Mouse (Mus musculus) cortical plate, adult 2 months (tissue): ENCODE measurements at regions not wholly inside any gene's neighbourhood (a gene's known extent, or its start where the extent isn't known, plus 50 kb on each side); places are given as distances from the start of the nearest gene placed in this dataset.

Source experiments
- CTCF ChIP-seq: fragments of 200-500 bp; IDR thresholded peaks from 2 replicates; pipeline ENCODE4 v1.5.1; 2011; ENCODE audit warnings: mild to moderate bottlenecking, control low read depth, low read length; ENCODE audit not compliant: insufficient read depth; ENCODE audit errors: extremely low read depth
- POLR2A ChIP-seq: fragments of 200-500 bp; IDR thresholded peaks from 2 replicates; pipeline ENCODE4 v1.6.1; 2011; ENCODE audit warnings: mild to moderate bottlenecking, low read length, control low read depth; ENCODE audit not compliant: insufficient read depth; ENCODE audit errors: extremely low read depth

DNA sequence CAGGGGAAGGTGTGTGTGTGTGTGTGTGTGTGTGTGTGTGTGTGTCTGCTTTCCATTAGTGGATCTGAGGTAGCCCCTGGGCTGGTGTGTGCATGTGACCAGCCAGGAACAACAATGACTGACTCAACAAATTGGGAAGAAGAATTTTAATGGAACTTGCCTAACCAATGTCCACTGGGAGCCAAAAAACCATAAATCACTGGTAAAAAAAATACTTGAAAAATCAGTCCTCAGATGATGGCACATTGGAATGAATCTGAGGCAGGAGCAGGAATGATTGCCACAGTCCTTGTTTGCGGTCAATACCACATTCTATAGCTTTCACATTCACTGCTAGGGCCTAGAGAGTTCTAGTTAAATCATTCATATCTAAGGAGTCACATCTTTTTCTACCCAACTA is 487.8 kb downstream of the Ets1 start:
- TF ChIP-seq CTCF: no peak
- no peak for TF ChIP-seq POLR2A
